Mouse (Mus musculus) layer of hippocampus, adult 9-10 months (tissue): ENCODE measurements around the gene E4f1.

ENCODE experiments used
- DNase-seq: peaks from one replicate; pipeline ENCODE4 v3.0.0; 2022; ENCODE audit warnings: low spot score

The E4f1 gene

DNA sequence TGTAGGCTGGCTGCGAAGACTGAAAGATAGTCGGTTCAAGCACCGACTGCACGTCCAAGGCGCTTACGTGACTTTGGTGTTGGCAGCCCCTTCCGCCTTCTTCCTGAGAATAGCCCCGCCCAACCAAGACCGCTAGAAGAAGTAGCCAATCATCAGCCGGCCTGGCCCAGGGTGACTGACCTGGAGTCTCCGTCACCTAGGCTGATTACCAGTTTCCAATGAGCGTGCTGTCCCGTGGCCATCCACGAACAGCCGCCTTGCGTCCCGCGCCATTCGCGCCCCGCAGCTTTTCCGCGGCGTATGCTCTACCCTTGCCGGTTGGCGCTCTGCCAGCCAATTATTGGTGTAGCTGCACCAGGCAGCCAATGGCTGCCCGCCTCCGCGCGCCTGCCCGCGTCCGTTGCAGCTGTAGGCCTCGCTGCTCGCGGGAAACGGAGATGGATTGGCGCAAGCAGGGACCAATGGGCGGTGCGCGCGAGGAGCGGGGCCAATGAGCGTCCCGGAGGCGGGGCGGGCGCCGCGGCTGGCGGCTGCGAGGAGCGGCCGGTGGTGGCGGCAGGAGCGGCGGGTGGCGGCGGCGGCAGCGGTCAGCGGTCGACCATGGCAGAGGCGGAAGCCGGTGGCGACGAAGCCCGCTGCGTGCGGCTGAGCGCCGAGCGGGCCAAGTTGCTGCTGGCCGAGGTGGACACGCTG is at the start of gene E4f1, which contains the start of gene Pgp:
Gene E4f1 (minus strand): TSS at position 404 of the 693 bp plus-strand sequence.
Gene Pgp (plus strand): TSS at position 483 of the 693 bp plus-strand sequence.
- peak; percentile 98 for DNase-seq

DNA sequence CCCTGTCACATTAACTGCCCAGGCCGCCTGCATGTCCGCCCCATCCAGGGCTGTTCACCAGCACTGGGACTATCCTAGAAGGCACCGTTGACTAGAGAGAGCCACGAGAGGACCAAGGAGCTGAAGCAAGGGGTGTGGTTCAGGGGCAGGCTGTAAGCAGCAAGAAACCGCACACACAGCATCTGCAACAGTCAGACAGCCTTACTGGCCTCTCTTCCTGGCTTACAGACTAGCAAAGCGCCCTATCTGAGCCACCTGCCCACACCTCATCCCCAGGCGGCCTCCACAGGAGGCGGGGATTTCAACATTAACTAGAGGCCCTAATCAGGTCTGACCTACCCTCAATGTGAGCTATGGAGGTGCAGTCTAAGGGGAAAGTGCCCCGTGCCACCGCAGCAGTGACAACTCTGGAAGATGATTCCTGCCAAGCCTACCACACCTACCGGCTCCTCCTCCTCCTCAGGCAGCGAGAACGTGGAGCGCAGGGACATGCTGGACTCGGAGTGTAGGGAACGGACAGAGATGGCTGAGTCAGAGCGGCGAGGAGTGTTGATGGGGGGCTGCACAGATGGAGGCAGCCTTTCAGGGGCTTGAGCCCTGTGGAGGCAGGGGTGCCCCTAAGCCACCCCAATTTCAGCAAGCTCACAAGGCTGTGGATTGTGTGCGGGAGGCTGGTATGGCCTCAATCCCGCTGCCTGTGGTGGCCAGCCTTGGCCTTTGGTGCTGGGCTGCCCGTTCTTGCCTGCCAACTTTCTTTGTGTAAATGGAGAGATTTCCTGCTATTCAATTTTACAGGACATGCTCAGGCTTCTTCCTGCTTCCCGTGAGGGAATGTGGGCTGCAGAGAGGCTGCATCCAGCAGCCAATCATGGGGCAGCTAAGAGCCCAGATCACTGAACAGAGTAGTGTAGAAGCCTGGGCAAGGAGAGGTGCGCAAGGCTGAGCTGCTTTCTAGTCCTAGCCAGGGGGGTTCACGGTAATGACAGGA is 44.5 kb upstream of the E4f1 start:
- no peak for DNase-seq

DNA sequence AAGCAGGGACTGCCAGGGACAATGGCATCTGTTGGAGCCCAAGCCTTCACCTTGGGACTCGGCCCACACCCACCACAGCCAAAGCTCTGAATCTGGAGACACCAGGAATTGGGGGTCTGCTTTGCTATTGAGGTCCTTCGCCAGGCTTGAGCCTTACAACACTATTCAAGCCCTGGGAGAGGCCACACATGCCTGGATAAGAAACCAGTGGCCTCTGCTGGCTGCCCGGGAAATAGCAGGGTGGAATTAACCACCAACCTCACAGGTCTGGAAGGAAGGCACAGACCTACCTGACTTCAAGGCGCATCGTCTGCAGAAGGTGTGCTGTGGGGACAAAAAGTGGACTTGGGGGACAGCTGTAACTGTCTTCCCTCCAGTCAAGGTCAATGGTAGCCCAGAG is 43.5 kb upstream of the E4f1 start:
- DNase-seq: peak; percentile 53

DNA sequence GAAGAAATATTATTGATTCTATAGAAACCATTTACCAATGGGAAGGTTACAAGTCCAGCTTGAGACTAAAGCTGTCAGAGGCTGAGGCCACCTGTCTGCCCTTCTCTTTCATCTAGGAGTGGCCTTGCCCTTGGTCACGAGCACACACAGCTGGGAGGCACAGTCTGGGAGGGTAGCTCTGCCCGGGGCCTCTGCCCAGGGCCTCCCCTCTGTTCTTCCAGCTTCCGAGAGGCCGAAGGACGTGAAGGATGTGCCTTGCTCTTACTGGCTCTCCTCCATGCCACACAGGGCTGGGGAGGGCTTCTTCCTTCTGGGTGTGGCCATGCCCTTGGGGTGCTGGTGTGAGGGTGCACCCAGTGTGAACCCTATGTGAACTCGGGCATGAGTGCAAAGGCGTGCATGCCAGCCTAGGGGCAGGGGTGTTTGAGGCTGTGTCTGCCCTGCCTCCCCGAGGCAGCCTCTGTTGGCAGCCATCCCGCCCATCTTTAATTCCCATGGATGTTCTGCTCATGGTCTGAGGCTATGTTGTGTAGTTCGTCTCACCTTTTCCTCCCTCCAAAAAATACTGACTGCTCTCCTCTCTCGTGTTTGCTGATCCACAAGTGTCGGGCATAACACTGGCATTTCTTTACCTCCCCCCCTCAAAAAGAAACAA is 37.8 kb upstream of the E4f1 start:
- DNase-seq: no peak

DNA sequence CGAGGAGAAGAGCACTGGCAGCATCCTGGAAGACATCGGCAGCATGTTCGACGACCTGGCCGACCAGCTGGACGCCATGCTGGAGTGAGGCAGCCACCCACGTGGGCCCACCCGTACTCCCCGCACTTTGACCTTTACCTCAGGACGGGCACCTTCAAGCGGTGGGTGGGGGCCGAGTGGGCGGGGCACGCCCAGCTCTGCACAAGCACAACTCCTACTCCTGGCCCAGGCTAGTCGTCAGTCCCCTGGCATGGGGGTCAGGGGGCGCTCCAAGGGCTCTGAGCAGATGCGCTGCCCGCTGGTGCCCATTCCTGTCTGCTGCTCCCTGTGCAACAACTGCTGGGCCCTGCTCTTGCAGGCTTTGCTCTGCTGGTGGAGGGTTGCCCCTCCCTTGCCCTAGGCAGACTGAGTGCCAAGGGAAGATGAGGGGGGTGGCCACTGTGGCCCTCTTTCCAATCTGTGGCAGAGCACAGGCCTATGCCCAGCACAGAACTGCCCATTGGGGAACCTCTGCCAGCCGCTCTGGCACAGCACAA is 37.1 kb upstream of the E4f1 start:
- no peak for DNase-seq

DNA sequence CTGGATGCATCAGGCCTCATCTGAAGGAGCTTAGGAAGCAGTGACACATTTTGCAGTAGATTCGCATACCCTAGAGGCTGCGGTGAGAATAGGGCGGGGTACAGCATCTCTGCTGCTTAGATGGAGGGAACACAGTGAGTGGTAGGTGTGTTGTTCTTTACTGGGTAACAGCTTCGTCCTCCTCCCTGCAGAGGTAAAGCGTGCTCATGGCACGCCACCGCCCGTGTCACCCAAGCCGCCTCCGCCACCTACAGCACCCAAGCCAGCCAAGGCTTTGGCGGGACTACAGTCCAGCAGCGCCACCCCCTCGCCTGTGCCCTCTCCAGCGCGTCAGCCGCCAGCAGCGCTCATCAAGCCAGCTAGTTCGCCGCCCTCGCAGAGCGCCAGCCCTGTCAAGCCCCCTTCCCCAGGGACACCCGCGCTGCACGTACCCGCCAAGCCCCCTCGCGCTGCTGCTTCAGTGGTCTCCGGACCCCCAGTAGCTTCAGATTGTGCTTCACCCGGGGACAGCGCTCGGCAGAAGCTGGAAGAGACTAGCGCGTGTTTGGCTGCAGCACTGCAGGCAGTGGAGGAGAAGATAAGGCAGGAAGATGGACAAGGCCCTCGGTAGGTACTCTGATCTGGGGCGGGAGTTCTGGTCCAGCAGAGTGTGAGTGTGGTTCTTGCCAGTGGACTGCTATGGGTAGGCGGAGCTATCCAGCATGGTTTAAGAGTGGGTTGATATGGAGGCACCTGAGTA is 36.4 kb upstream of the E4f1 start:
- no peak for DNase-seq

DNA sequence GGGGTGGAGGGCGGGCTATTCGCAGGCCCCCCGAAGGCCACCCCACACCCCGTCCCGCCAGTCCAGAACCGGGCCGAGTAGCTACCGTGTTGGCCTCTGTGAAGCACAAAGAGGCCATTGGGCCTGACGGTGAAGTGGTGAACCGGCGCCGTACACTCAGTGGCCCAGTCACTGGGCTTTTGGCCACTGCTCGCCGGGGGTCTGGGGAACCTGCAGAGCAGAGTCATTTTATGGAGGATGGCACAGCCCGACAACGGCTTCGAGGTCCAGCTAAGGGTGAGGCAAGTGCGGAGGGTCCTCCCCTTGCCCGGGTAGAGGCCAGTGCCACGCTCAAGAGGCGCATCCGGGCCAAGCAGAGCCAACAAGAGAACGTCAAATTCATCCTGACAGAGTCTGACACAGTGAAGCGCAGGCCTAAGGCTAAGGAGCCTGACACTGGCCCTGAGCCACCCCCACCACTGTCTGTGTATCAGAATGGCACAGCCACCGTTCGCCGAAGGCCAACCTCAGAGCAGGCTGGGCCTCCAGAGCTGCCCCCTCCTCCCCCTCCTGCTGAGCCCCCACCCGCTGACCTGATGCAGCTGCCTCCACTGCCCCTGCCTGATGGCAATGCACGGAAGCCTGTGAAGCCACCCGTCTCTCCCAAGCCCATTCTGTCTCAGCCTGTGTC is 35.3 kb upstream of the E4f1 start:
- no peak for DNase-seq

DNA sequence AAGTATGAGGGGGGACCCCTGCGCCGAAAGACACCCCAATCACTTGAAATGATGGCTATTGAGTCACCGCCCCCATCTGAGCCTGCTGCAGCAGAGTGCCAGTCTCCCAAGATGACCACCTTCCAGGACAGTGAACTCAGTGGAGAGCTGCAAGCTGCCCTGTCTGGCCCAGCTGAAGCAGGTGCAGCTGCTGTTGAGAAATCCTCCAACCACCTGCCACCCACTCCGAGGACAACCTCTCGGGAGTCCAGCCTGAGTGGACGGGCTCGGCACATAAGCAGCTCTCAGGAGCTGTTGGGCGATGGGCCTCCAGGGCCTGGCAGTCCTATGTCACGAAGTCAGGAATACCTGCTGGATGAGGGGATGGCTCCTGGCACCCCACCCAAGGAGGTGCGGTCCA is 34.0 kb upstream of the E4f1 start:
- no peak for DNase-seq

DNA sequence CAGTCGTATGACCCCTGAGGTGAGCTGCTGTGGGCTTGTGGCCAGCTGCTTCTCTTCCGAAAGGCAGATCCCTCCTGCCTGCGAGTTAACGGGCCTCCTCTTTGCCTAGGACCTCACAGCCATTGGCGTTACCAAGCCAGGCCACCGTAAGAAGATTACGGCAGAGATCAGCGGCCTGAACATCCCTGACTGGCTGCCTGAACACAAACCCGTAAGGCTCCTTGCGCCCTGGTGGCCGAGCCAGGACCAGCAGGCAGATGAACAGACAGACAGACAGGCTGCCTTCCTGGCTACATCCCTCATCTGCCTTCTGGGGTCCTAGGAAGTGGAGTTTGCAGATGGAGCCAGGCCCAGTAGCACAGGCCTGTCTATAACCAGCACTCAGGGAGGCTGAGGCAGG is 32.1 kb upstream of the E4f1 start:
- DNase-seq: no peak

DNA sequence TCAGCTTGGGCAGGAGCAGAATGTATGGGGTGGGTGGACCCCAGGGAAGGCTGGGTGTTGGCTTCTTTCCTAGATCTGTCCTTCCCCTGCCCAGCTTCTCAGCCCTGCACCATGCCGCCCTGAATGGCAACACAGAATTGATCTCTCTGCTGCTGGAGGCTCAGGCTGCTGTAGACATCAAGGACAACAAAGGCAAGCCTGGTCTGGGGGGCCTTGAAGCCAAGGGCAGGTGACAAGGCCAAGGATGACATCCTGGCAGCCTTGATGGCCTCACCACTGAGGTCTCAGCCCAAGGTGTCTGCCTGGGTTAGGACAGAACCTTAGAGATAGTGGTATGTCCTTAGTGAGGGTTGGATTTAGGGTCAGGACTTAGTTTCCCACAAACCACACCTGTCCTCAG is 25.9 kb upstream of the E4f1 start:
- no peak for DNase-seq

DNA sequence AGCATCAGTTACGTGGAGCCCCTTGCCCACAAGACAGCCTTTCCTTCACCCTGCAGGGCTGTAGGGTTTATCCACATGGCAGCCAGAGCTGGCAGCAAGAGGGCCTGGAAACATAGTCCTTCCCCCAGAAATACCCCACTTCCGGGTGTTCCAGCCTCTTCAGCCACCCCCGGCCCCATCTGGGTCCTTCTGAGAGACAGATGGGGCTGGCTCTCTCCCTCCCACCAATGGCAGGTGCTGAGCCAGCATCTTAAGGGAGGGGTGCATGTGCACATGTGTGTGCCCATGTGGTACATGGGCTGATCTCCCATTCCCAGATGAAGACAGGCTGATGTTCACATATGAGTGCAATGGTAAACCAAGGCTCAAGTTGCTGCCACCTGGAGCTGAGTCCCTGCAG is 25.3 kb upstream of the E4f1 start:
- DNase-seq: peak; percentile 63

DNA sequence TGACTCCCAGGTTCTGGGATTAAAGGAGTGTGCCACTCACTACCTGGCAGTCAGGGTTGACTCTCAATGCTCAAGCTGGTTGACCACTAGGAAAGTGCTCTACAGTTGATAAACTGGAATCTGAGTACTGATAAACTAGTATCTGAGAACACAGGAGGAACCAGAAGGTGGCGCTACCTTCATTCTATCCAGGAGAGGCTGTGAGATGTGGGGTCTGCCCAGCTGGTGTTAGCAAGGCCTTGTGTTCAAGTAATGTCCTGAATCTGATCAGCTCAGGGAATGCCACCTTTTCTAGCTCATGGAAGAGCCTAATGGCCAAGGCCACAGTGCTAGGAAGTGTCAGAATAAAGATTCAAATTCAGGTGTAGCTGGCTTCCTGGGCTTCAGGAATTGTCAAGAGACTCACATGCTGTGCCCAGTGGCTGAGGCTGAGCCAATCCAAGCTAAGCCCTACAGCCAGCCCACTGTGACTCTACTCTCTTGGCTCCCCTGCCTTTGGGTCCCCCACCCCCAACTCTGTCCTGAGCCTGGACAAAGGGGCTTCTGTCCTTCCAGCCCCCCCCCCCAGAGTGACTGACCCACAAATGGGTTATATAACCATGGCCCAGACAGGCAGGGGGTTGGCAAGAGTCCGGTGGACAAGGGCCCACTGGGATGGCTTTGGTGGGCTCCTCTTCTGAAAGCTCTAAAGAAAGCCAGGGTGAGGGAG is 24.7 kb upstream of the E4f1 start:
- DNase-seq: no peak

DNA sequence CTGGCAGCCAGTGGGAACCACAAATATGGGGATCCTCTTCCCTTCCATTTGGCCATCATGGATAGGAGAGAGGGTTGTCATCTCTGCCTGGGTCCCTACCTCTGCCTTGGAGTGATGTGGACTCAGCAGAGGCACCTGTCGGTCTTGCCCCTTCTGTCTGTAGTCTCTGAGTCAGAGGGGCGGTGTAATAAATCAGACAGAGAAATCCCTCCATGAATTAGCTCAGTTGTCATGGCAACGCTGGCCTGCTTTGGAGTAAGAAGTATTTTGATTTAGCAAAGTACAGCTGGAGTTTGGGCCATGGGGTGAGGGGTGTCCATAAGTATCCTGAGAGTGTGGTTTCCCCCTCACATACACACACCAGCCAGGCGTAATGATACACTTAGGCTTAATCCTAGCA is 20.3 kb upstream of the E4f1 start:
- no peak for DNase-seq

DNA sequence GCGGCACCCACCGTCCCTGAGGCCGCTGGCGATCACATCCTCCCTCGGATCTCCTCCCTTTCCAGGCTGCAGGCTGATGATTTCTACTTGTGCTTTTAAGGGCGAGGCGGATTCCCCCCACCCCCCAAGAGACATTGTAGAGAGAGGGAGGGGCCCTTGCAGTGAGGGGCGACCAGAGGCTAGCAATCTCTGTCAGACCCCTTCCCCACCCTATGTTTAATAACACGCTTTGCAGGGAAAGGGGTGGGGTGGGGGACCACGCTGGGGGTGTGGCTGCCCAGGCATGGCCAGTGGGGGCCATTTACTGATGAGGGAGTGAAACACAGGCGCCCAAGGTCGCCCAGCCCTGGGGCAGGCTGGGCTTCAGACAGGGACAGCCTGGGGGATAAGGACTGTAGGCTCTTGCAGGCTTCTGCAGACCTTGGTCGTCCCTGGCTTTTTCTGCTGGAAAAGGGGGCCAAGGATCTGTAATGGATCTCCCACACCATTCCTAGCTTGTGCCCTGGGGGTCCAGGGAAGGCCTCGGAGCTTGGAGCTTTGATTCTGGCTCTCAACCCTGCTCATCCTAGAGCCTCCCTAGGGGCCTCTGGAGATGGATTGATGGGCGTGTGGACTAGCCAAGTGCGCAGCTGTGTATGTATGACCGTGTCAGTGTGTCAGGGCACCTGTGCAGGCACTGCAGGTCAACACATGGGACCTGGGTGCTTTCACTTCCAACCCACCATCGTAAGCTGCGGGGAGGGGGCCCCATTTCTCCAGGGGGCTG is 19.3 kb upstream of the E4f1 start:
- no peak for DNase-seq

DNA sequence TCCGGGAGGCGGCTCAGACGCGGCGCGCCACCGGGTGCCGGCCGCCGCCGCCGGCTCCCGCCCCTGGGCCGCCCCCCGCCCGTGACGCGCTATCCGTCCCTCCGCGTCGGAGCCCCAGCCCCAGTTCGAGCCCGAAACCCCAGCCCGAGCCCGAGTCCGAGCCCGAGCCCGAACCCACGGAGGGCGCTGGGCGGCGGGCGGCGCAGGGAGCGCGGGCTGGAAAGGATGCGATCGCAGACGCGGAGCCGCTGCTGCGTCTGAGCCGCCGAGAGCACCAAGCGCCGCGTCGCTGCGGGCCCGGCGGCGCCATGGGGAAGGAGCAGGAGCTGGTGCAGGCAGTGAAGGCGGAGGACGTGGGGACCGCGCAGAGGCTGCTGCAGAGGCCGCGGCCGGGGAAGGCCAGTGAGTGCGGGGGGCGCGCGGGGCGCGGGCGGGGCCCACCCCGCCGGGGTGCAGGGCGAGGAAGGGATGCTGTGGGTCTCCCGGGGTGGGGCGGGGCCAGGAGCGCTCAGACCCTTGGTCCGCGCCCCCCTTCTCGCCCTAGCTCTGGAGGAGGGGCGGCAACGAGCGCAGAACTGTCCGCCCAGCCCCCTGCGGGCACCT is 18.6 kb upstream of the E4f1 start:
- DNase-seq: no peak

DNA sequence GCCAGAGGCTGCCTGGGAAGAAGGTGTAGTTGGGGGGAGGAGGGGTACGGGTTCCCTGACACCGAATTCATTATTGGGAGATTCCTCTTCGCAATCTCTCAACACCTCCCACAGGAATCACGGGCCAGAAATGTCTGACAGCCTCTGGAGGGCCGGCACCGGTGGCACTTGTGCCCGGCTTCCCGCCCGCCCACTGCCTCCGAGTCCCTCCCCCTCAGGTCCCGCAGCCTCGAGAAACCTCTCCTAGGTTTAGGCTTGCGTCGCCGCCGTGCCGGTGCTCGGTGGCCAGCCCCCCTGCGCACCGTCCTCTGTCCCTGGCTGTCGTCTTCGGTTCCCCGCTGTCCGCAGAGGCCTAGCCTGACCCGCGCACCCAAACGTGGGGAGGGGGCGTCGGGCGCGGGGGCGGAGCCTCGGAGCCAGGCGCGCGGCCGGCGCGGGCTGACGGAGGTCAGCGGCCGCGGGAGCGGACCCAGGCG is 18.1 kb upstream of the E4f1 start, which contains the start of gene Caskin1:
Gene Caskin1 (plus strand): TSS at position 416 of the 476 bp plus-strand sequence.
- no peak for DNase-seq

DNA sequence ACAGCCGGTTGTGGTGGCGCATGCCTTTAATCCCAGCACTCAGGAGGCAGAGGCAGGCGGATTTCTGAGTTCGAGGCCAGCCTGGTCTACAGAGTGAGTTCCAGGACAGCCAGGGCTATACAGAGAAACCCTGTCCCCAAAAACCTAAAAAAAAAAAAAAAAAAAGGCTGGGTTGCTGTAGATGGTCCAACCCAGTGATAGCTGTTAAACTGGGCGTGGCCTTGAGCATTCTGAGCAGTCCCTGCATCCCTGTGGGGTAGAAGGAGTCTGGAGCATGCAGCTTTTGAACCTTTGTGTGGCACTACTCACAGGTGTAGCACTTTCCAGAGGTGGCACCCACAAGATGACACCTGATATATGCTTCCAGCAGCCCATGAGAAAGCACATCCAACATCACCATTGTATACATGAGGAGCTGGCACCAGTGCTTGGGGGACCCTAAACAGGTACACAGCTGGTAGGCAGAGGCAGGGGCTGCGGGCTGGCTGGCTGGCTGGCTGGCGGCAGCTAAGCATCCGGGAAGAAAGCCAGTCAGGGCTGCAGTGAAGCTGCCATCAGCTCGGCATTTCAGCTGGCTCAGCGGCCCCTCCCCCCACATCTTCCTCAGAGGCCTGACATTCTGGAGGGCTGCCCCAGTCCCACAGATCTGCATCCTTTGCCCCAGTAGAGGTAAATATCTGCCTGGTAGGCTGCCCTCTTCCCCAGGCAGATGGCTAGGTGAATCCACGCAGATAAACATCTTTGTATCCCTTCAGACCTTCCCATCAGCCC is 15.2 kb upstream of the E4f1 start:
- no peak for DNase-seq

DNA sequence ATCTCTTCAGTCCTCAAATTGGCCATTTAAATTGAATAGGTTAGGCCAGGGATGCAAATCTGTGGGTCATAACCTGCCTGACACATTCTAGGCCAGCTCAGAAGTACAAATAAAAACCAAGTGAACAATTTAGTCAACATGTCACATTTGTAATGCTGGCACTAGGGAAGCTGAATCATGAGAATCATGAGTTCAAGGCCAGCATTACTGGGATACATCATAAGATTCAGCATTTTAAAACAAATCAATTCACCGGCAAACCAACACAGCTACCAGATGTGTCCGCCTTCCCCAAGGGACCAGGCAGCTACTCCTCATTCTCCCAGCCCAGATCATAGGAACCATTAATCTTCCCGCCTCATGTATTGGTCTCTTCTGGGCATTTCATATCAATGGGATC is 13.4 kb upstream of the E4f1 start:
- DNase-seq: no peak
